Mouse (Mus musculus) thymus, postnatal 25 days (tissue): ENCODE results near the gene Siva1.

ENCODE experiments used
- DNase-seq: peaks from one replicate; pipeline ENCODE4 v3.0.0; 2022

Gene Siva1

DNA sequence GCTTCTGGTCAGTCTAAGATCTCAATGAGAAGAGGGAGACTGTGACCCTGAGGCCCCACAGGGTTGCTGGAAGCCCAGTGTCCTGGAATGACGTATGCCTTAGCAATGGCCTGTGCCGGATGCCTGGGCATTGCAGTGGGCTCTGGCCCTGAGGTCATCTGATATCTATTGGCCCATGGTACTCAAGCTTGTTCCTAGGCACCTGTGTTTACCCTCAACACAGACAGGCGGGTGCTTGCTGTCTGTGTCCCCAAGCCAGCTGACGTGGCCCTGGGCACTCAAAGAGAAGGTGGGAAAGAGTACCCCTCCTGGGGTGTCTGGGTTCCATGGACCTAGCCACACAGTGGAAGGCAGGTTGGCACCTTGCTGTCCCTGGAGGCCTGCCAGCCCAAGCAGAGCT lies 18.8 kb upstream of the Siva1 start:
- no peak for DNase-seq

DNA sequence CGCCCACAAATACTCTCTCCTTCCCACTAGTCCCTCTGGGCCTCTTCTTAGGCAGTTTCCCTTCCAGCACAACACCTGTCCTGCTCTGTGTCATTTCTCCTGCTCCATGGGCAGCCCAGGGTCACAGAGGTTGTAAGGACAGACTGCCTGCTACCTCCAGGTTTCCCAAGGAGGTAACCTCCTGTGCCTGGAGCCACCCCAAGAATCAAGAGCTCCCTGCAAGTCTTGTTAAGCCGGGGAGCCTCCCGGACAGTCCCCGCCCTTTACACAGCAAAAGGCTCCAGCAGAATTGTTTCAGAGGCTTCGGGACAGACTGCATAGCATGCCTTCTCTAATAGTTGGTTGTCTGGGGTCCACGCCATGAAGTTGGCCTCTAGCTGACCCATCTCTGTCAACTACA lies 18.0 kb upstream of the Siva1 start:
- no peak for DNase-seq

DNA sequence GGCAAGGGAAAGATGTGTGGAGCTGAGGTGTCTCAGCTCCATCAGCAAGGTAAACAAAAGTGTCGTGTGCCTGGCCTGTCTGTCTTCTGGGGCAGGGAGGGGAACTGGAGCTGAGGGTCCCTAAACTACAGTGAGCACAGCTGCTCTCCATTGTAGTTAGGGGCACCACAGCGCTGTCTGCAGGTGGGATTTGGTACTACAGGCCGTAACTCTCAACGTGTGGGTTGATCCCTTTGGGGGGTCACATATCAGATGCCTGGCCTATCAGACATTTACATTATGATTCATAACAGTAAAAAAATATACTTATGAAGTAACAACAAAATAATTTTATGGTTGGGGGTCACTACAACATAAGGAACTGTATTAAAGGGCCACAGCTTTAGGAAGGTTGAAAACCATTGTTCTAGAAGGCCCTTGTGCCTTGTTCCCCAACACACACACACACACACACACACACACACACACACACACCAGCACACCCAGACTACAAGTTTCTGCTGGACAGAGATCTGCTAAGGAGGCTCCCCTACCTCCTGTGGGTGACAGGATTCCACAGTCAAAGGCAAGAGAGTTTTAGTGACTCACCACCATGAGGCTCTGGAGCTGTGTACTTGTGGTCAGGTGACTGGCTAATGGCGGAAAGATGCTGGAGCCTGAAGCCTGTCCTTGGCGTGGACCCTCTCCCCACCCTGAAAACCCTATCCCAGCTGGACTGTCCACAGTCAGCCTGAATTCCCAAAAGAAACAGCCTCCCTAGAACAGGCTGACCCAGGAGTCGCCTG lies 17.2 kb upstream of the Siva1 start:
- peak; percentile 34 for DNase-seq

DNA sequence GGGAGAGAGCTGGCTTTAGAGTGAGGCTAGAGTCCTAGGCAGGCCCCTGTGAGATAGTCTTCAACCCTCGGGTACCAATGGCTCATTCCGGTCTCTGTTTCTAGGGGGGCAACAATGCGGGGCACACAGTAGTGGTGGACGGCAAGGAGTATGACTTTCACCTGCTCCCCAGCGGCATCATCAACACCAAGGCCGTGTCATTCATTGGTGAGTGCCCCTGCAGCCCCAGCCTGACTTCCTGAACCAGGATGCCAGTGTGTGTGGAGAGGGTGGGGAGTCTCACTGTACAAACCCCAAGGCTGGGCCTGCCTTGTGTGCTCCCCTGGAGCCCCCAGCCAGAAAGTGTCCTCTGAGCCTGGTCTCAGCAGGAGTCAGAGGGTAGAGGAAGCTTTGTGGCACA lies 16.3 kb upstream of the Siva1 start:
- DNase-seq: peak; percentile 18

DNA sequence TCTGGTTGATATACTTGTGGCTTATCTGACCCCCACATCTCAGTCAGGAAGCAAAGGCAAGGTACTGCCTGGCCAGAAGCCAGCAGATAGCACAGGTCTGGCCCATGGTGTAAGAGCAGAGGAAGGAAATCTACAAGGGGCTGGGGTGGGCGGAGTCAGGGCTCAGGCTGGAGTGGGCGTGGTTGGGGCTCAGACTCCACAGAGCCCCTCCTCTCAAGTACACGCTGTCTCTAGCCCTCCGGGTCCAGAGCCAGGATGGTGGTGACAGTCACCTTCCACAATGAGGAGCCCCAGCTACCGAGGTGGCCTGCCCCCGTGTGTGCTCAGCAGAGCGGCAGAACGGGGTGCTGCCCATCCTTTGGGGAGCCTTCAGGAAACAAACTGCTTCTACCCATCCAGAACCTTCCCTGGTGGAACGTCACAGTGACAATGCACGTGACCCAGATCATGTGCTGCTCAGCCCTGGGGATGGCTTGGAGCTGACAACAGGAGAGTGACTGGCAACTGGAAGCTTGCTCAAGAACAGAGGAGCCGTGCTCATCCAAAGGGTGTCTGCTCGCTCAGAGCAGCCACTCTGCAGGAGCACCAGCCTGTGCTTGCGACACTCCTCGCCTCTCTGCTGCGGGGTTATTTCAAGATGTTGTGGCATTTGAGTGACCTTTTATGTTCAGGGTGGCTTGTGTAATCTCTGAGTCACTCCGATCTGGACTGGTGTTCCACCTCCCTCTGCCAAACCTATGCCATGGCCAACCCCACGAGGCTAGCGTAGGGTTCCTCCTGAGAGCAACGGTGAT lies 15.4 kb upstream of the Siva1 start:
- DNase-seq: peak; percentile 76

DNA sequence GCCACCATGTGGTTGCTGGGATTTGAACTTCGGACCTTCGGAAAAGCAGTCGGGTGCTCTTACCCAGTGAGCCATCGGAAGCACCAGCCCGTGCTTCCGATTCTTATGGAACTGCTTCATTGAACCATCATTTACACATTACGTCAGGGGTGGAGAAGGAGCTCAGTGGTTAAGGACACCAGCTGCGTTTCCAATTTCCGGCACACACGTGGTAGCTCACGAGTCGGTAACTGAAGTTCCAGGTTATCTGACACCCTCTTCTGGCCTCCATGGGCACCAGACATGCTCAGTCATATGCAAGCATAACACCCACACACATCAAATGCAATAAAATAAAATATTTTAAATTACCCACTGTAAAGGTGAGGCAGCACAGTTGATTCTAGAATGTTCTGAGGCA lies 14.4 kb upstream of the Siva1 start:
- DNase-seq: no peak

DNA sequence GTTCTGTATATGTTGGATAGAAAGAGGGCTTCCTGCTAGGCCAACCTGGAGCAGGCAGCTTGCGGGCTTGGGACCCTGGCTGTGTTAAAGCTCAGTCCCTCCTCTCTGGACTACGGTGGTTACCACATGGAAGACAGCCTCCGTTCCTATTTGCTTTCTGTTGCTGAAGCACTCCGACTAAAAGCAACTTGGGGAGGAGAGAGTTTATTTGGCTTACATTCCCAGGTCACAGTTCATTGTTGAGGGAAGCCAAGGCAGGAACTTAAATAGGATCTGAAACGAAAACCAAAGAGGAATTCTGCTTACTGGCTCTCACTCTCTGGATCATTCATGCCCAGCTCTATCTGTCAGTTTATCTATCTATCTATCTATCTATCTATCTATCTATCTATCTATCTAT lies 13.7 kb upstream of the Siva1 start:
- no peak for DNase-seq

DNA sequence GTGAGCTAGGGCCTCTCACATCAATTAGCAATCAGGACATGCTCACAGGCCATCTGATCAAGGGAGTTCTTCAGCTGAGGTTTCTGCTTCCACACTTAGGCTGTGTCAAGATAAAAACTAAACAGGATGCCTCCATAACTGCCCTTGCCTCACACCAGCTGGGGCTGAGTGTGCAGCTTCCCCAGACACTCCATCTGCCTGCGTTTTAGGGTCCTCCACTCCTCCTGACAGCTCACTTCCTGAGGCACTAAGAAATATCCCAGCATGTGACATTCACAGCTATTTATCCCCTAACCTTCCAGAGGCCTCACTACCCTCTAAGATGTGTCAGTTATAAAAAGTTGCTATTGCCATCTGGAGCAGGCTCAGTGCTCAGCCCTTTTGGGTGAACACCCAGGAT lies 13.0 kb upstream of the Siva1 start:
- no peak for DNase-seq

DNA sequence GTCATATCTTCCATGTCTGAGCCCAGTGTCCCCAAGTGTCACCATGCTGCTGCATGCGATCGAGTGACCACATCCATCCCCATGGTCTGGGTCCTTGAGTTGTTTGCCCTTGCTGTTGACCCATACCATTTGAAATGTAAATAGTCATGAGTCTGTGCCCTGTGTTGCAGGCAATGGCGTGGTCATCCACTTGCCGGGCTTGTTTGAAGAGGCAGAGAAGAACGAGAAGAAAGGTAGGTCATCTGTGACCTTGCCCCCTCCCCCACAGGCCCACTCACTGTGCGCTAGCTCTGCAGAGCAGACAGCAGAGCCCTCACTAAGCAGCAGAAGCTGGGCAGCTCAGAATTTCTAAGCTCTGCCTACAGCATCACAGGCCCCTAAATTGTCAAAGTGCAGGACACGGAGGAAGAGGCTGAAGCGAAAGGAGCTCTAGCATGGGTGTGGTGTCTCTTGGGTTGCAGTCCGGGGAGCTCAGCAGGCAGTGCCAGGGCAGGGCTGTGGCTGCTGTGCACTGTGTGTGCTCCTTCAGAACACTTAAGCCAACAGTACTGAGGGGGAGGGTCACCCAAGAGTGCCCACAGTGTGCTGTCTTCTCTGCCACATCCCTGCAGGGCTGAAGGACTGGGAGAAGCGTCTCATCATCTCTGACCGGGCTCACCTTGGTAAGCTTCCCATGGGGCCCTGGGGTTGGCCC lies 12.2 kb upstream of the Siva1 start:
- DNase-seq: no peak

DNA sequence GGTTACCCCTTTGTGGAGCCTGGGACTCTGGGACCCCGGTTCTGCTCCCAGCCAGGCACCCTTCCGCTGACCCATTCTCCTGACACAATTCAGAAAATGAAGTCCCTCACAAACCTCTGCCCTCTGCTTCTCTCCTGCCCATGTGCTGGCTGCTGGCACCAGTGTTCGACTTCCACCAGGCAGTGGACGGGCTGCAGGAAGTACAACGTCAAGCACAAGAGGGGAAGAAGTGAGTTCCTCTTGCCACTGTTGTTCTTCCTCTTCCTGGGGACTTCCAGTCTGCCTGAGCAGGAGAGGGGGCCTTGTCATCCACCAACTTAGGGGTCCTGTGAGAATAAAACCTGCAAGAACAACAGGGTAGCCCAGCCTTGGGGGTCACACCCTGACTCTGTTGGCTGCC lies 11.6 kb upstream of the Siva1 start:
- DNase-seq: no peak

DNA sequence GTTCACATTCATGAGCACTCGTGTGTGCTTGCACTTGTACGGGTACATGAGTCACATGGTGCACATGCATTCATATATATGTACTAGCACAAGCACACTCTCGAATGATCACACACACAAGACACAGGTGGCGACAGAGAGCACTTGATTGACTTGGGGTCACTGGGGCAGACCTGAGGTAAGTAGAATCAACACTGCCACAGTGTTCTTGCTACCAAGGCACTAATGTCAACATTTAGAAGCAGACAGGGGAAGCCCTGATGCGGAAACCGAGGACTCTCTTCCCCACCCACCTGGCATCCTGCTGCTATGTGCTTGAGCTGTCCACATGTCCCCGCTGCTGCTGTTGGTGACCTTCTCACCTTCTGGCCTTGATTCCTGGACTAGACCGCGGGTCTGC lies 10.8 kb upstream of the Siva1 start:
- DNase-seq: no peak

DNA sequence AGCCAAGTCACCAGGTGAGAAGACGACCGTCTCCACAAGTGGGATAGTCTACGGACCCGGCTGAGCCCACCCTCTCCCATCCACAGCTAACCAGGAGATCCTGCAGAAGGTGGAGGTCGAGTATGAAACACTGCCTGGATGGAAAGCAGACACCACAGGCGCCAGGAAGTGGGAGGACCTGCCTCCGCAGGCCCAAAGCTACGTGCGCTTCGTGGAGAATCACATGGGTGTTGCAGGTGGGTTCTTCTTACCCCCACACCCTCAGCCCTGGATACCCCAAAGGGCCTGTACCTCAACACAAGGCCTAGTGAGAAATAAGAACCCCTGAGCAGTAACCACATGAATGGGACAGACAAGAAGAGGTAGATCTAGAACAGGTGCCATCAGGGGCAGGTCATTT lies 5.0 kb upstream of the Siva1 start:
- peak; percentile 40 for DNase-seq

DNA sequence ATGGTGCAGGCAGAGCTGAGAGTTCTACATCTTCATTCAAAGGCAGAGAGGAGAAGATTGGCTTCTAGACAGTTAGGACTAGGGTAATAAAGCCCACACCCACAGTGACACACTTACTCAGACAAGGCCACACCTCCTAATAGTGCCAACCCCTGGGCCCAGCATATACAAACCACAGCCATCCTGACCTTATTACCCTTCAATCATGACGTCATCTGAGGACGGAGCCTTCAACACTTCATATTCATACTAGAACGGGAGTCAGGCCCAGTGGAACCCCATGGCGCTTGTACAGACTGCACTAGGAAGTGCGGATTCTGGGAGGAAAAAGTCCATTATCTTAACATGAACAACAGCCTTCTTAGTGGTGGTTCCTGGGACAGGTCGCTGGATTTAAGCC lies 1.4 kb upstream of the Siva1 start:
- DNase-seq: no peak

DNA sequence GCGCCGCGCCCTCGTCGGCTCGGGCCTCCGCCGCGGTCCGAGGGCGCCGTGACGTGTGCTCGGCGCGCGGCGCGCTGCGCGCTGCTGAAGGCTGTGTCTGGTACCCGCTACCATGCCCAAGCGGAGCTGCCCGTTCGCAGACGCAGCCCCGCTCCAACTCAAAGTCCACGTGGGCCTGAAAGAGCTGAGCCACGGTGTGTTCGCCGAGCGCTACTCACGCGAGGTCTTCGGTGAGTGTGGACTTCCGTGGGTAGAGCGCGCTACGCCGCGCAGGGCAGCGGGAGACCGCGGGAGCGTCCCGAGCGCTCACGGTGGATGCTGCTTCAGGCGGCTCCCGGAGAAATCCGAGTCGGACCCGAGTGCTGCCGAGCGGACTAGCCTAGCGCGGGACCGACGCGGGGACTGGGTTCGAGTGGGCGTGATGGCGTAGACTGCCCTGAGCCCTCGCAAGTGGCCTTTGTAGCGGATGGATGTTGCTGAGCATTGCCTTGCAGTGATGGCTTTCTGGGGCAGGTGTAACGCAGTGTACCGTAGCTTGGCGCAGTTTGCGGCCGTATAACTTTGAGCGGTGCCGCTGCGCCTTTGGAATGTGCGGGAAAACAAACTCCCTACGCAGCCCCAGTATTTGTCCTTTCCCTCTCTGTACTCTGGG lies 502 bp downstream of the Siva1 start:
- no peak for DNase-seq

DNA sequence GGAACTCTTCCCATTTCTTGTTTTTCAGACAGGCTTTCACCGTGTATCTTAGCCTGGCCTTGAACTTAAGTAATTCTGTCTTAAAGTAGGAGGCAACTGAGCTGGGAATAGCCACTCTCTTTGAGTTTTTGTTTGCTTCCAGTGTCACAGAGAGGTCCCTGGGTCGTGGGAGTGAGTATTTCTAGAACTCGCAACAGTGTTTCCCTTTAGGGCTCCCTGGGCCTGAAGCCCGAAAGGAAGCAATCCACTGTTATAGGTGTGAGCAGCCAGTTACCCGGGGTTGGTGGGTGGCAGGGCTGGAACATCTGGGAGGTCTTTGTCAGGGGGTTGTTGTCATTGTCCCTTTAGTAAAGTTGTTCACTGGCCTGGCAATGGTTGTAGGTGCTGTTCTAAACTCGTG lies 1.7 kb downstream of the Siva1 start:
- DNase-seq: no peak

DNA sequence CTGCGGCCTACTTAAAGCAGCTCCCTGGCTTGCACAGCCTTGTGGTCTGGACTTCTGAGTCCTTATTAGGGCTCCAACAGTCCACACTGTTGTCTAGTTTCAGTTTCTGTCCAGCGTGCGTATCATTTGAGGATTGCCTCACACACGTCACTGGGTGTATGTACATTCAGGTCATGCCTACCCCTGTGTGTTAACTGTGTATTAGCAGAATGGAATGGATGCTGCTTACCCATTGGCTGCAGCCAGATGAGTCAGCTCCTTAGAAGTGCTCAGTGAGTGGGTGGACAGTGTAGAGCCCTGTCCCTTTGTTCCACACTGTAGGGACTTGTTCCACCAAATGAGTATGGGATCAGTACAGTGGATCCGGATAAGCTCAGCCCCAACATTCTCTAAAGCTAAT lies 3.6 kb downstream of the Siva1 start:
- no peak for DNase-seq

DNA sequence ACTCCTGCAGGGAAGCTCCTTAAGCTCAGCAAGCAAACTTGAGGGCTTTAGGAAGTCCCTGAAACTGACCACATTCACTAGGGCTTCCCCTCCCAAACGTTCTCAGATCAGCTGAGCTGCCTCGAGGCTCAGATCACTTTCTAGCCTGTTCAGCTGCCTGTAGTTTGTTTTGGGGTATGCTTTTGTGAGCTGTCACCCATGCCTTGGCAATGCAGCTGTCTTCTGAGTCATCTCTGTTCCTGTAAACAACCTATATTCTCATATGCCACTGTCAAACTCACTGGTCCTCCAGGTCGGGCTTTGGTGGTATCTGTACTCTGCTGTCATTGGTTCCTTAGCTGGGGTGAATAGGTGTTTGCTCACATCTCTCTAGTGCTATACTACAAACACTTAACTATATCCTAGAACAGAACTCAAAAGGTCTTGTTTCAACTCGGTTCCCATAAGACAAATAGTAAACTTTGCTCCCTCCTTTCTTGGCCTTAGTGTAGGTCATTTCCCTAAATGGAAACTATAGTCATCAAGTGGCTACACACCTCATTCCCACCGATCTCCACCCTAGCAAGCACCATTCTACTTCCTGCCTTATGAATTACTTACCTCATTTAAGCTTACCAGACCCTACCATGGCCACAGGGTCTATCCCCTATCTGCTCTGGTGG lies 7.4 kb downstream of the Siva1 start:
- no peak for DNase-seq

DNA sequence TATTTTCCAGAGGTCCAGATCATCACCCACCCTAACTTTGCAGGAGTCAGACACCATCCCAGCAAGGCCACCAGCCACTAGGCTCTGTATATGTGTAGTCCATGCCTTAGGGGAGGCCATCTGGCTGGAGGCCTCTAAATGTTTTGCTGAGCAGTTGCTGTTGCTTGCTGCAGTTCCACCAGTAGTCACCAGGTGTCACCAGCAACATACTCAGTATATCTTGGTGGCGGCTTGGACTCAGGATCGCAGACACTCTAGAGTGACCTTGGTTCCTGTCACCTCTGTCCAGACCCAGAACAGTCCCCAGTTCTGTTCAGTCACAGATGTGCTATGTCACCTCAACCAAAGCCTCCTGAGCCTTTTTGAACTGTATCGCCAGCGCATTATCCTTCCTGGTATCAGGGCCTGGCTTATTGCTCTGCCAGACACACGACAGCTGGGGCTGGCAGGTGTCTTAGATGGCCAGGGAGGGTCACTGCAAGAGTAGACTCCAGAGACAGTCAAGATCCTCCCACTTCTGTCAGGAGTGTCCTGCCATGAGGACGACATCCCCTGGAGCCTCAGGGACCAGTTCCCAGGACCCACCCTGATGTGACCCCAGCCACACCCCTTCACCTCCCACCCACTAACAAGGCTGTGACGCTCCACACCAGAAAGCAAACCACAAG lies 8.8 kb downstream of the Siva1 start:
- DNase-seq: peak; percentile 79

DNA sequence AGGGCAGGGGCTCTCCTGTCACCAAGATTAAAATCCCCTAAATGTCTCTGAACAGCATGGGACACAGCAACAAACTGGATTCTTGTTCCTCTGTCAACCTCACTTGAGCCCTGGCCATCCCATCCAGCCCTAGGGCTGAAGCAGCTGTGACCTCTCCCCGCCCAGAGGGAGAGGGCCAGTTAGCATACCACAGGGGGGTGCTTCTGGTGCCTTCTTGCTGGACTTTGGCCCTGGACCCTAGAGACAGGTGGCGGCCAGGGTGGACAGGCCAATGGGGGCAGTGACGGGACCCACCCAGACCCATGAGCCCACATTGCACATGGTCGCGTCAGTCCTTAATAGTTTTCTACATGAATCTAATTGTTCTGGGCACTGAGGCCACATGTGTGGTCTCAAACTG lies 9.6 kb downstream of the Siva1 start:
- DNase-seq: no peak

DNA sequence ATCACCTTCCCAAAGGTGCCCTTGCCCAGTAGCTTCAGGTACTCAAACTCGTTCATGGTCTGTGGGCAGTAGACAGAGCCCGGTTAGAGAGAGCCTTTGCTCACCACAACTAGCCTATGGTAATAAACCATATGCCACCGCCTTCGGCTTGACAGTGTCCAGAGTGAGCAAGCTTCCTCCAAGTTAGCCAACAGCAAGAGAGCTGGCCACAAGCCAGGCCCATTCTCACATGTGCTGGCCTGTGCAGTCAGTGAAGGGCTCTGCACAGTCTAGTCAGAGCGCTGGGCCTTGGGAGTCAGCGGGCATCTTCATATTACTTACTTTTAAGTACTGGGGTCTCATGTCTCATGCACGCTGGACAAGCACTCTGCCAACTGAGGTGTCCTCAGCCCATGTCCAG lies 14.1 kb downstream of the Siva1 start:
- DNase-seq: no peak

DNA sequence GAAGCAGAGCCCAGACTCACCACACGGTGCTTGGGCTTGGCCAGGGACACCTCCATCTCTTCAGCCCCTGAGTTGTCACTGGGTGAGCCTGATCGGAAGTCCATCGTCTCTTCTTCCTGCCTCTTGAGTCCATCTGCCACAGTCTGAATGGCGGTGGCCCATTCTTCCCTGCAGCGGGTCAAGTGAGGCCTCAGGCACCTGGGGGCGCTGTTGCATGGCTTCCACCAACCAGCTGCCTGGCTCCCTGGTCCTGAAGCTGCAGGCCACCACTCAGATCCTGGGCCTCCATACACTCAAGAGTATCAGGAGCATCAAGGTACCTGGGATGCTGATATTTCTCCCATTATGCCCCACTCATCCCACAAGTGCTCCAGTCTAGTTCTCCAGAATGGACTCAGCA lies 14.6 kb downstream of the Siva1 start:
- peak; percentile 68 for DNase-seq

DNA sequence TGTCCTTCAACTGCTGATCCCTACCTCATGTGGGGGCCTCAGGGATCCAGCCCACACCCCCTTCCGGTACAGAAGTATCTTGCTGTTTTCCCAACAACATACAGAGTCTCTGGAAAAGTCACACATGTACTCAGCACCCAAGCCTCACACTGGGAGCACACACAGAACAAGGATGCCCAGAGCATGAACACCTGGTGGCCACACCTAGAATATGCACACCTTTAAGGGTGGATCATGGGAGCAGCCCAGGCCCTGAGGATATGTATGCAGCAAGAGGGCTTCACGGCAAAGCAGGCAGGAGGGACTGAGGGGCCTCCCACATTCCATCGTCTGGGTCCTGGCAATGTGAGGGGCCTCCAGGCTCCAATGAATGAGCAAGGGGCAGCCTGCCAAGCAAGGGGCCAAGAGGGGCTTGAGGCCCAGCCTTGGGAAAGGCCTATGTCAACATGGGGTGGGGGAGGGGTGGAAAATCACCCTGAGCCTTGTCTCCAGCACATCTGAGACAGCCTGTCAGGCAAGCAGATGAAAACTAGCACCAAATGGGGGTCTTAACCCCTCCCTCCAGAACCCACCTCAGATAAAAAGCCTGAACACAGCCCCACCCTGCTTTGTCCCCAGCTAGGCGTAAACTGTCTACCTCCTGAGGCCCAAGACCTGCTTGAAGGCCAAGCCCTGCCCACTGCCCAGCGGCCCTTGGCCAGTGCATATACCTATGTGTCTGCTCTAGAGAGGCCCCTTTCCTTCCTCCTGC lies 16.3 kb downstream of the Siva1 start:
- DNase-seq: no peak
